Comparison of ENCODE assay signal across 8 mouse cellular contexts in the genomic region with DNA sequence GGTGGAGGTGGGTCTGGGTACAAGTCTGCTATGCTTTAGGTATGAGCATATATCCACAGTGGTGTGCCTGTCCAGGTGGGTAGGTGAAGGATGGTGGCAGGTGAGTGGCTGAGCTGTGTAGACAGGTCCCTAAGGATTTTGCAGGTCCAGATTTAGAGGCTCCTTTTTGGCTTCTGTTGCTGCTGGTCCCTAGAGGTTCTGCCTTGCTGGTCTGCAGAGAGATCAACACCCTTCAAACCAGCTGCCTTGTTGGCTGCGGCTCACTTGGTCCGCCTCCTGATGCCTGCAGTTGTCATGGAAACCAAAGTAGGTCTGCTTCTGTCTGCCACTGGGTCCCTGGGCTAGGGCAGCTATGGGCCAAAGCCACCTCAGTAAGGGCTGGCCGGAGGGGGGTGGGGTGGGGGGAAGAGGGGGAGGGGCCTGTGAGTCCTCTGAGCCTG. TPM values are rescaled to one million over a fixed set of nuclear protein-coding genes. Genes with fewer than 3 reads are reported as not detected.
DNase-seq lines count a peak whose midpoint lies in the region; ATAC-seq lines count a peak whose summit lies in the region.

No protein-coding gene starts in this region.

- H3K27ac ChIP-seq in forebrain, embryonic 12.5 days, result peak overlapping the region; percentile 63; the same call in 1 of the 2 replicates

- H3K9me3 ChIP-seq in forebrain, embryonic 12.5 days, result no peaks in the 10 kb centered on the region

- DNase-seq in cerebellum, adult 11-12 months, result peak; percentile 59
- no peak for DNase-seq in cerebellum, postnatal 36 days
- DNase-seq in ES-CJ7 (ENCODE audit: low read depth, low spot score), result peak; percentile 90
- DNase-seq in left cerebral cortex, postnatal 14 days (ENCODE audit: low spot score in 2 of 2), result peak; percentile 57 to 77
- DNase-seq in right cerebral cortex, postnatal 10 days (ENCODE audit: low spot score in 2 of 2), result peak; percentile 79 to 90
- no peak for DNase-seq in B cell, adult 2 months
- DNase-seq in kidney, postnatal 36 days, result no peak

- ATAC-seq in forebrain, embryonic 12.5 days (ENCODE audit: low FRiP score), result peak; percentile 91

- H3K9ac ChIP-seq in forebrain, embryonic 12.5 days, result no peak overlapping the region

- H3K4me2 ChIP-seq in forebrain, embryonic 12.5 days, result no peak overlapping the region

- 2% methylated on average over 3 of the region's 3 CpGs for WGBS in forebrain, embryonic 12.5 days

- H3K36me3 ChIP-seq in forebrain, embryonic 12.5 days (replicated peaks), result no peaks in the 10 kb centered on the region

- peaks cover 30% of the 10 kb centered on the region for H3K27me3 ChIP-seq in forebrain, embryonic 12.5 days

- intact Hi-C loops in left cerebral cortex, postnatal 14 days (cut with DNase I), result no loop called here

- H3K4me1 ChIP-seq in forebrain, embryonic 12.5 days, result peaks cover 37% of the 10 kb centered on the region

- no peak overlapping the region for H3K4me3 ChIP-seq in forebrain, embryonic 12.5 days (replicated peaks)

RNA-seq across cellular contexts. Expression of a gene that starts 18.1 kb away (rescaled TPM):
- not detected in 2 replicates for polyA plus RNA-seq in forebrain, embryonic 12.5 days (2016; fragmentation: Nextera tagmentation; extraction: Ambion mirVana)
- total RNA-seq in left cerebral cortex, postnatal 14 days (2021), result not detected

RNA-seq across cellular contexts. Expression of a gene that starts 55.1 kb away (rescaled TPM):
- polyA plus RNA-seq in forebrain, embryonic 12.5 days (2016; fragmentation: Nextera tagmentation; extraction: Ambion mirVana), result 24.9 and 25.8 TPM in 2 replicates
- 10 to 100 TPM in 1 of 2 experiments, 1 to 10 TPM in 1; 9.4 to 11.3 TPM for total RNA-seq in left cerebral cortex, postnatal 14 days (2021)

Comparison
In these comparisons a context has a peak if more than half of its experiments do, and no peak if none do; other contexts are left out.
1. DNase-seq: peak in cerebellum, adult 11-12 months (single experiment), ES-CJ7 (single experiment), left cerebral cortex, postnatal 14 days (2 of 2) and right cerebral cortex, postnatal 10 days (2 of 2); none in cerebellum, postnatal 36 days (0 of 2), B cell, adult 2 months (0 of 2) and kidney, postnatal 36 days (0 of 2).